Mouse (Mus musculus) G1E (cell line): ENCODE measurements around the gene Myef2.

Experiments used
- CTCF ChIP-seq: IDR thresholded peaks from 2 replicates; pipeline ENCODE4 v1.5.1; 2012; ENCODE audit warnings: low read depth, low read length, inconsistent platforms, mixed read lengths
- GATA1 ChIP-seq: IDR thresholded peaks from 2 replicates; pipeline ENCODE4 v1.6.1; 2012; ENCODE audit warnings: borderline replicate concordance, low read length, inconsistent platforms, mixed read lengths

DNA sequence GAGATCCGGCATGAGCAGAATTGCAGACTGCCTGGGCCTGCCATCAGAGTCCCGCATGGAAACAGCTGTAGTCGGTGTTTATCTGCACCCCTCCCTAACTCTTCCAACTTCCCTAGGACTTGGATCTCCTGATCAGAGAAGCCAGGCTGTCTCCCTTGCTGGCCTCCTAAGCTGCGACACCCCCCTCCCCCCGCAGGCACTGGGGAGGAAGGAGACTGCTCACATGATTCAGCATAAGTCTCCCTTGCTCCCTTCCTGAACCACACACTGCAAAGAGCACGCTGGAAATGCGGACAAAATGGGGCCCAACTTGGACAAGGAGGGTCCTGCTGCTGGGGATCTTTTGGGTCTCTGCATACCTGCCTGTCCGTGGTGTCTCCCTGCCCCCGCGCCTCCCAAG, 55.6 kb downstream of the Myef2 start, which contains the start of gene Slc24a5:
- TF ChIP-seq CTCF, result no peak
- no peak for TF ChIP-seq GATA1
